Mouse (Mus musculus) G1E (cell line): Measurements from ENCODE around the gene Rab3il1. TPM values are rescaled to one million over a fixed set of nuclear protein-coding genes. Genes with fewer than 3 reads are reported as not detected.

ENCODE experiments used
- ATAC-seq: 2 replicates; pipeline ENCODE4 v1.8.0; 2016; ENCODE audit warnings: mild to moderate bottlenecking; ENCODE audit not compliant: insufficient number of reproducible peaks, poor library complexity, low FRiP score, severe bottlenecking; ENCODE audit errors: extremely low read depth
- DNase-seq: peaks from one replicate; pipeline ENCODE4 v3.0.0; 2012; ENCODE audit warnings: low spot score
- H3K27me3 ChIP-seq: 2 replicates; pipeline ENCODE4 v1.6.1; 2012; ENCODE audit warnings: mild to moderate bottlenecking, low read length, inconsistent platforms; ENCODE audit not compliant: insufficient read depth
- H3K36me3 ChIP-seq: replicated peaks from 2 replicates; pipeline ENCODE3; 2012; ENCODE audit warnings: mild to moderate bottlenecking, inconsistent platforms
- H3K4me1 ChIP-seq: 2 replicates; pipeline ENCODE4 v1.6.1; 2012; ENCODE audit warnings: low read depth, low read length, inconsistent platforms, mixed read lengths; ENCODE audit not compliant: insufficient read depth
- H3K4me3 ChIP-seq: 2 replicates; pipeline ENCODE4 v1.5.1; 2012; ENCODE audit warnings: low read depth, mild to moderate bottlenecking, inconsistent platforms, low read length, moderate library complexity, mixed read lengths
- H3K9me3 ChIP-seq: replicated peaks from 2 replicates; pipeline ENCODE4 v1.6.1; 2012; ENCODE audit warnings: inconsistent platforms
- CTCF ChIP-seq: IDR thresholded peaks from 2 replicates; pipeline ENCODE4 v1.5.1; 2012; ENCODE audit warnings: low read depth, low read length, inconsistent platforms, mixed read lengths
- GATA1 ChIP-seq: IDR thresholded peaks from 2 replicates; pipeline ENCODE4 v1.6.1; 2012; ENCODE audit warnings: borderline replicate concordance, low read length, inconsistent platforms, mixed read lengths
- GATA2 ChIP-seq: IDR thresholded peaks from 2 replicates; pipeline ENCODE4 v1.6.1; 2012; ENCODE audit warnings: low read depth, low read length, inconsistent platforms, borderline replicate concordance
- POLR2AphosphoS5 ChIP-seq: IDR thresholded peaks from 2 replicates; pipeline ENCODE4 v1.6.1; 2012; ENCODE audit warnings: low read depth, low read length, inconsistent platforms; ENCODE audit not compliant: insufficient replicate concordance
- TAL1 ChIP-seq: conservative IDR thresholded peaks from 2 replicates; pipeline ENCODE4 v1.6.1; 2012; ENCODE audit warnings: low read depth, low read length, inconsistent platforms, mixed read lengths
- polyA plus RNA-seq: library from polyadenylated mRNA; stranded (reverse); fragments of >175 nt; gene quantifications from 2 replicates; pipeline ENCODE4 v1.2.3, GENCODE M21; 2012
- total RNA-seq, 2 experiments: library from RNA; stranded (forward) in 1 of 2; stranded (reverse) in 1 of 2; fragments of 200-1000 nt in 1 of 2; fragments of >200 nt in 1 of 2; fragmentation: Nextera tagmentation in 1 of 2; gene quantifications; 2 replicates each; pipeline ENCODE4 v1.2.3; 2014 to 2017

Gene Rab3il1
- 4.7 and 25.4 TPM in 2 replicates for total RNA-seq (2014; fragmentation: Nextera tagmentation)
- total RNA-seq (2017) = 2.7 and 3.1 TPM in 2 replicates
- polyA plus RNA-seq = 4.0 and 4.2 TPM in 2 replicates

DNA sequence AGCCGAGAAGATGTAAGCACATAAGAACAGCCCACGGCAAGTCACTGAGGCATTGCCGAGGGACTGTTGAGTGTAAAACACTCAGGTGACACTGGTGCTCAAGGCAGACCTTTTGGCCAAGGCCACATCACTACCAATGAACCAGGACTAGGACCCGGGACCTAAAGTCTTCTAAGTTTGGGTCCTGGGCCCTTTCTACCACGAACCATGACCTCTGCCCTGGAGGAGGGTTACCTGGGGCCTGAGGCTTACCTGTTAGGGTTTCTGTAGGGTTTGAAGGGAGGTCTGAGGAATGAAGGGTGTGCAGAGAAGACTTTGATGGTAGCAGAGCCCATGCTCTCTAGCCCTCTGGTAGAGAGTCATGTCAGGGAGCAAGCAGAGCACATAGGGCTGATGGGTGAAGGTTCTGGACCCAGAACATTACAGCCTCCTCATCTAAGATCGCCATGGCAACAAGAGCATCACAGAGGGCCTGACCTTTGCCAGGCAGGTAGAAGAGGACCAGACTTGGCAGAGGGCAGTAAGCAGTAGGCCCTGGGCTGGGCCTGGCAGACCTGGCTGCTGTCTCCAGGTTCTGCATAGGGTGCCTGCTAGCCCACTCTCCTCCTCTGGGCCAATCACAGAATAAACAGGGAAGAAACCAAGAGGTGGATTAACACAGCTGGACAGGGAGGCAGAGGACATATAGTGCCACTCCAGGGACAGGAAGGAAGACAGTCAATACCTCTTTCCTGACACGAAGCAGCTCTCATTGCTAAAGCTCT lies at the start of gene Rab3il1, which contains the start of gene Best1:
Gene Rab3il1 (plus strand): TSS at position 464 of the 764 bp plus-strand sequence.
Gene Best1 (minus strand): TSS at position 428 of the 764 bp plus-strand sequence.
- no peak for DNase-seq
- peaks cover 22% of the 10 kb centered on the region for H3K4me1 ChIP-seq
- no peak for ATAC-seq
- no peak within 1 kb of the TSS for H3K4me3 ChIP-seq
- TF ChIP-seq TAL1 (no peak), POLR2AphosphoS5 (no peak), GATA1 (no peak), GATA2 (no peak), CTCF (no peak)
- peaks cover 22% of the 10 kb centered on the region for H3K27me3 ChIP-seq
- H3K36me3 ChIP-seq = no peaks in the 10 kb centered on the region
- H3K9me3 ChIP-seq = peaks cover 5% of the 10 kb centered on the region

DNA sequence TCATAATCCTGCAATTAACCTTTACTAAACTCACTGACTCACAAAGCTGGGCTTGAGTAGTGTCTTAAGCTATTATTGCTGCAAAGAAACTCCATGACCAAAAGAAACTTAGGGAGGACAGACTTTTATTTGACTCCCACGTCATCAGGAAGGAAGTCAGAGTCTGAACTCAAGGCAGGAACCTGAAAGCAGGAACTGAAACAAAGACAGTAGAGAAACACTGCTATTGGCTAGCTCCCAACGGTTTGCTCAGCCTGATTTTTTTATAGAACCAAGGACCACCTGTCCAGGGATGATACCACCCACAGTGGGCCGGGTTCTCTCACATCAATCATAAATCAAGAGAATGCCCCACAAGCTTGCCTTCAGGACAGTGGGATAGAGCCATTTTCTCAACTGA lies 49.1 kb upstream of the Rab3il1 start:
- H3K9me3 ChIP-seq = peaks cover 12% of the 10 kb centered on the region
- no peaks in the 10 kb centered on the region for H3K27me3 ChIP-seq
- peaks cover 48% of the 10 kb centered on the region for H3K4me1 ChIP-seq
- H3K36me3 ChIP-seq = no peaks in the 10 kb centered on the region
- DNase-seq = no peak
- TF ChIP-seq CTCF = no peak
- TF ChIP-seq POLR2AphosphoS5 = no peak
- TF ChIP-seq GATA2 = no peak
- TF ChIP-seq GATA1 = no peak
- no peak for TF ChIP-seq TAL1
- no peak for ATAC-seq
- H3K4me3 ChIP-seq = no peak overlapping the region

DNA sequence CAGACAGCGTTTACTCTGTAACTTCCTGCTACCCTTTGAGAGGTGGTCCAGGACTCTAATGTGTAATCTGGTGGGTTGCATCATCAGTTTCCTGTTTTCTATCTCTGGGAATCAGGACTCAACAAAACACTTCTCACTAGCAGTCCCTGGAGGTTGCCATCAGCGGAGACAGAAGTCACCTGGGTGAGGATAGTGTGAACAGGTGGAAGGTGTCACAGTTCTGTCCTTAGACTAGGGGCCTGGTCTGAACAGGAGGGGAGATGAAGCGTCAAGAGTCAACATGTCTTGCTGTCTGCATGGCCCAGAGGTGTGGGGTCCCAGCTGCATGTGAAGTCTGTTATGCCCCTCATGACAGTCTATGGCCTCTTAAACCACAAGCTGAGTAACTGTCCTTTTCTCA lies 48.6 kb upstream of the Rab3il1 start:
- peaks cover 12% of the 10 kb centered on the region for H3K9me3 ChIP-seq
- H3K4me1 ChIP-seq = peaks cover 53% of the 10 kb centered on the region
- H3K36me3 ChIP-seq = no peaks in the 10 kb centered on the region
- no peak for DNase-seq
- H3K4me3 ChIP-seq = no peak overlapping the region
- no peaks in the 10 kb centered on the region for H3K27me3 ChIP-seq
- no peak for TF ChIP-seq CTCF
- ATAC-seq = no peak

DNA sequence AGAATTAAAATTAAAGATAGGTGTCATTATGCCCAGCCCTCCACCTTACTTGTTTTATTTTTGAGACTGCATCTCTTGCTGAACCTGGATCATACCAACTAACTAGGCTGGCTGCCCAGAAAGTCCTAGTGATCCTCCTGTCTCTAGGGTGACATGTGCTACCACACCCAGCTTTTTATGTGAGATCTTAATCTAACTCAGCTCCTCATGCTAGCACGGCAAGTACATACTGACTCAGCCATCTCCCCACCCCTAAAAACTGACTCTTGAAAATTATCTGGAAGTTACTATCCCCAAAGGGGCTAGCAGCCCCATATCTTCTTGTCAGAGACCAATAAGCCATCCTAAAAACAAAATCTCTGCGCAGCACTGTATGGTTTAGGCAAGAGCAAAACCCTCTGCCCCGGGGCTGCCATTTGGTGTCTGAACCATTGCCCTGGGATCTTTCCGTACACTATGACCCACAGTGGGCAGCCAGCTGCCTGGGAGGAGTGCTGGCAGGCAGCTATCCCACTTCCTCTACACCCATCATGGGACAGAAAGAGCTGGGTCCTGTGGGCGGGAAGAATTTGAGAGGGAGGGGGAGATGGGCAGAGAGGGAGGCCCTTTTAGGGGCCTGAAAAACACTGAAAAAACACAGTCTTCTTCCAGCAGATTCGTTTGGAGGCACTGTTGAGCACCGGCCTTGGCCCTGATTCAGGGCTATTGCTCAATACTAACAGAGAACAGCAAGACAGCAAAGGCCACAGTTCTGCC lies 47.2 kb upstream of the Rab3il1 start:
- H3K4me1 ChIP-seq = peaks cover 64% of the 10 kb centered on the region
- peaks cover 12% of the 10 kb centered on the region for H3K9me3 ChIP-seq
- DNase-seq (peak; percentile 42), ATAC-seq (peak; percentile 54)
- no peak for TF ChIP-seq CTCF
- TF ChIP-seq GATA1 = no peak
- no peak for TF ChIP-seq GATA2
- no peak for TF ChIP-seq TAL1
- no peak for TF ChIP-seq POLR2AphosphoS5
- no peaks in the 10 kb centered on the region for H3K27me3 ChIP-seq
- no peaks in the 10 kb centered on the region for H3K36me3 ChIP-seq
- peak overlapping the region; percentile 65; the same call in 1 of the 2 replicates for H3K4me3 ChIP-seq

DNA sequence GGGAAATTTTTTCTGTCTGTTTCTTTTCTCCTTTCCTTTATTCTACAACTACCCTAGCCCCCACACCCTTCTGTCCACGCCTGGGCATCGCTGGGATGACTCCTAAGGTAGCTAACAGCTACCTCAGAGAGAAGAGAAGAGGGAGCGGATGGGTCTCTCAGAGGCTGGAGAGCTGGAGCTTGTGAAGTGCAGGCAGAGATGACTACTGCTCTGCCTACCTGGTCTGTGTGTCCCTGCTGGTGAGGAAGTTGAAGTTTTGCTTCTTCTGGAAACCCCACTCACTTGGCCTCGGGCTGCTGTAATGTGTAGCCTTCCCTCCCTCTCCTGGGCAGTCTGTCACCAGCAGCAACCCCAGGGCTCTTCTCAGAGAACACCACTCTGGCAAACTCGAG lies 46.7 kb upstream of the Rab3il1 start:
- H3K36me3 ChIP-seq = no peaks in the 10 kb centered on the region
- peak; percentile 22 for DNase-seq
- peak overlapping the region; percentile 65 for H3K4me3 ChIP-seq
- no peaks in the 10 kb centered on the region for H3K27me3 ChIP-seq
- ATAC-seq = no peak
- peaks cover 10% of the 10 kb centered on the region for H3K9me3 ChIP-seq
- TF ChIP-seq POLR2AphosphoS5 (no peak), GATA1 (no peak), GATA2 (no peak), TAL1 (no peak), CTCF (no peak)
- peaks cover 69% of the 10 kb centered on the region for H3K4me1 ChIP-seq

DNA sequence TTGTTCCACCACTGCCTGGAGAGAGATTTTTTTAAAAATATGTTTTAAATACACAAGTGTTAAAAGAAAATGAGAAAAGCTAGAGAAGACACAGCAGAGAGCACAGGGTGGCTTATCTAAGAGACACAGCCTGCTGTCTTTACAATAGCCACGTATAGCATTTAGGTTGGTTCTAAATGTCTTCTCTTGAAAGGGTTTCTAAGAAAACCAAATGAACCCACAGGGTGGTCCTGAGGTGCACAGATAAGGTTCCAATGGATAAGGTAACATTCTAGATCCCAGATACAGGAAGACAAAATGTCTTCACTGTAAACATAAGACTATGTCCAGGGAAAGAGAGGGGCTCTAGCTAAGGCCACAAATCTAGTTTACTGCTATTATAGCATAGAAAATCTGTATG lies 46.0 kb upstream of the Rab3il1 start:
- no peaks in the 10 kb centered on the region for H3K36me3 ChIP-seq
- TF ChIP-seq GATA1 = no peak
- no peak for TF ChIP-seq POLR2AphosphoS5
- TF ChIP-seq GATA2 = no peak
- peak; percentile 96 for TF ChIP-seq TAL1
- no peak for TF ChIP-seq CTCF
- DNase-seq (peak; percentile 42), ATAC-seq (peak; percentile 66)
- no peaks in the 10 kb centered on the region for H3K27me3 ChIP-seq
- H3K4me3 ChIP-seq = peak overlapping the region; percentile 65; the same call in 1 of the 2 replicates
- H3K9me3 ChIP-seq = peaks cover 8% of the 10 kb centered on the region
- H3K4me1 ChIP-seq = peaks cover 72% of the 10 kb centered on the region
